Mouse (Mus musculus) liver, embryonic 14.5 days (tissue): ENCODE measurements around the gene Galntl5. TPM values are rescaled to one million over a fixed set of nuclear protein-coding genes. Genes with fewer than 3 reads are reported as not detected.

ENCODE experiments used
- ATAC-seq: fragments of 200-750 bp; cut with Nextera tagmentation; 2 replicates; pipeline ENCODE4 v1.8.0; 2017; ENCODE audit warnings: moderate number of reproducible peaks, mild to moderate bottlenecking, moderate library complexity; ENCODE audit not compliant: insufficient read depth
- DNase-seq, 3 experiments: peaks; one replicate each; pipeline ENCODE4 v3.0.0-alpha.2; 2012 to 2013; ENCODE audit warnings: low read depth in 3 of 3, low spot score in 3 of 3
- H3K27ac ChIP-seq: fragments of 300-500 bp; sonication (generic); 2 replicates; pipeline ENCODE4 v1.5.1; 2014; ENCODE audit warnings: moderate library complexity, mild to moderate bottlenecking, control low read depth, inconsistent platforms
- H3K27me3 ChIP-seq: fragments of 300-500 bp; sonication (generic); 2 replicates; pipeline ENCODE4 v1.6.1; 2014; ENCODE audit warnings: mild to moderate bottlenecking, low read length, moderate library complexity; ENCODE audit not compliant: control insufficient read depth, insufficient read depth
- H3K36me3 ChIP-seq: fragments of 300-500 bp; sonication (generic); replicated peaks from 2 replicates; pipeline ENCODE4 v1.6.1; 2014; ENCODE audit warnings: low read depth; ENCODE audit not compliant: control insufficient read depth, insufficient read depth
- H3K4me1 ChIP-seq, 2 experiments: fragments of 200-500 bp in 1 of 2; fragments of 300-500 bp in 1 of 2; sonication (generic) in 1 of 2; replicated peaks; 2 replicates each; pipeline ENCODE4 v1.6.1; 2012 to 2014; ENCODE audit warnings: antibody characterized with exemption in 1 of 2, inconsistent platforms in 1 of 2, low read length in 1 of 2; ENCODE audit not compliant: control insufficient read depth in 2 of 2, insufficient read depth in 2 of 2
- H3K4me2 ChIP-seq: fragments of 300-500 bp; sonication (generic); 2 replicates; pipeline ENCODE4 v1.6.1; 2014; ENCODE audit warnings: low read depth, mild to moderate bottlenecking, control low read depth, moderate library complexity
- H3K4me3 ChIP-seq, 2 experiments: fragments of 200-500 bp in 1 of 2; fragments of 300-500 bp in 1 of 2; sonication (generic) in 1 of 2; 2 replicates each; pipeline ENCODE4 v1.5.1; 2012 to 2014; ENCODE audit warnings: low read depth in 2 of 2, low read length in 2 of 2, mild to moderate bottlenecking in 2 of 2, control low read depth in 1 of 2, inconsistent platforms in 1 of 2, moderate library complexity in 1 of 2; ENCODE audit not compliant: insufficient read depth in 1 of 2
- H3K9ac ChIP-seq: fragments of 300-500 bp; sonication (generic); replicated peaks from 2 replicates; pipeline ENCODE4 v1.6.1; 2014; ENCODE audit warnings: mild to moderate bottlenecking, control low read depth, moderate library complexity
- H3K9me3 ChIP-seq: fragments of 300-500 bp; sonication (generic); 2 replicates; pipeline ENCODE4 v1.6.1; 2016; ENCODE audit warnings: low read length, mixed read lengths; ENCODE audit not compliant: control insufficient read depth
- CTCF ChIP-seq: IDR thresholded peaks from 2 replicates; pipeline ENCODE4 v1.5.1; 2016; ENCODE audit warnings: antibody characterized with exemption, low read depth, control low read depth
- EP300 ChIP-seq: IDR thresholded peaks from 2 replicates; pipeline ENCODE4 v1.6.1; 2016; ENCODE audit warnings: antibody characterized with exemption, low read depth
- WGBS: fragments of 180-500 bp; shearing (Covaris S2); extraction: QIAGEN DNeasy Blood & Tissue Kit; methylation state at CpG from one replicate; pipeline ENCODE4 v1.1.7; 2014; ENCODE audit not compliant: insufficient replicate concordance; 5-methylcytosine and 5-hydroxymethylcytosine counted together
- polyA plus RNA-seq, 2 experiments: library from polyadenylated mRNA; depleted of rRNA in 1 of 2; stranded (reverse) in 1 of 2; unstranded in 1 of 2; fragments of >200 nt; fragmentation: Nextera tagmentation in 1 of 2; extraction: Ambion mirVana in 1 of 2; gene quantifications; 2 replicates each; pipeline versions ENCODE4 v1.2.1 to v1.2.3; 2012 to 2014

Galntl5 gene
- polyA plus RNA-seq (2012; rRNA removed) (not detected in 2 replicates), polyA plus RNA-seq (2014; fragmentation: Nextera tagmentation; extraction: Ambion mirVana) (not detected in 2 replicates)

DNA sequence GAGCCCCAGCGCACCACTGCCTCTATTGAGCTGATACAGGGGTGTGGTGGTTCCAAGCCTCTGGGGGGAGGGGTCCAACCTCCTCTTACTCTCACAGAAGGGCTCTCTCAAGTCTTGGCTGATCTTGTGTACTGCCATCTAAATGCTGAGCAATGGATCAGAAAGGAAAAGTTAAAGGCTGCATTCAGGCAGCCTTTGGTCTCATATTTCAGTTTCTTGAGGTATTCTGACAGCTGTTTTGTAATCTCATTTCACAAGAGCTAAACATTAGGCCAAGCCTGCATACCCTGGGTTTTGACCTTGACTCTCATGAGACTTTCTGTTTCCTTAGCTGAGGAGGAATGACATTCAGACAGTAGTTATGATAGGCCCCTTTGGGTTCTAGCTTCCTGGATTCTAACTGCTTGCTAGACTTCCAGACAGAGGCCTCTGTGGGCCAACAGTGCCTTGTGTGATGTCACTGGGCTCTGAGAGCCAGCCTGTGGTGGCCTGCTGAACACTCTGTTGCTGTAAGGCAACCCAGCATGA, at the start of gene Galntl5:
TSS of gene Galntl5 (plus strand) at position 457 of the 528 bp plus-strand sequence.
- ATAC-seq: no peak
- no peak for TF ChIP-seq CTCF
- no peak for TF ChIP-seq EP300
- Histone ChIP-seq H3K4me2 (no peak within 1 kb of the TSS), H3K4me1 (no peaks in the 10 kb centered on the region), H3K9me3 (no peaks in the 10 kb centered on the region), H3K4me3 (no peak within 1 kb of the TSS), H3K27me3 (no peaks in the 10 kb centered on the region), H3K9ac (no peak within 1 kb of the TSS), H3K27ac (no peak within 1 kb of the TSS), H3K36me3 (no peaks in the 10 kb centered on the region)
- 84% methylated on average over 1 of the region's 1 CpGs for WGBS
- no peak for DNase-seq

DNA sequence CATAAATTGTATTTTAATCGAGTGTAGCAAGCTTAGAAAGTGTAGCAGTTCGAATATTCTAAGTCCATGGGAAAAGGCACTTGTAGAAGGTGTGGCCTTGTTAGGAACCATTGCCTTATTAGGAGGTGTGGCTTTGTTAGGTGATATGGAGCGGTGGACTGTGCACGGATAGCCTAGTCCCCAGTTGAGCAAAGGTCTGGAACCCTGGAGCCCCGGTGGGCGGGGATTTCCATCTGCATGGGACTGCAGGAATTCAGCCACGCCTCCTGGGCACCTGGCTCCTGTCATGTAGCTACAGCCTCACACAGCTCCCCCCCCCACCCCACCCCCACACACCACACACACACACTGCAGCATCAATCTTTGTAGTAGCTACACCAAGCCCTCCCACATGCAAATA, 34.6 kb upstream of the Galntl5 start:
- Histone ChIP-seq H3K4me2 (no peak overlapping the region), H3K4me3 (no peak overlapping the region), H3K27ac (no peak overlapping the region), H3K27me3 (no peaks in the 10 kb centered on the region), H3K4me1 (no peaks in the 10 kb centered on the region), H3K36me3 (no peaks in the 10 kb centered on the region), H3K9ac (no peak overlapping the region), H3K9me3 (no peaks in the 10 kb centered on the region)
- ATAC-seq (no peak), DNase-seq (no peak)
- TF ChIP-seq CTCF: no peak
- TF ChIP-seq EP300: no peak
- WGBS: 55% methylated on average over 7 of the region's 7 CpGs

DNA sequence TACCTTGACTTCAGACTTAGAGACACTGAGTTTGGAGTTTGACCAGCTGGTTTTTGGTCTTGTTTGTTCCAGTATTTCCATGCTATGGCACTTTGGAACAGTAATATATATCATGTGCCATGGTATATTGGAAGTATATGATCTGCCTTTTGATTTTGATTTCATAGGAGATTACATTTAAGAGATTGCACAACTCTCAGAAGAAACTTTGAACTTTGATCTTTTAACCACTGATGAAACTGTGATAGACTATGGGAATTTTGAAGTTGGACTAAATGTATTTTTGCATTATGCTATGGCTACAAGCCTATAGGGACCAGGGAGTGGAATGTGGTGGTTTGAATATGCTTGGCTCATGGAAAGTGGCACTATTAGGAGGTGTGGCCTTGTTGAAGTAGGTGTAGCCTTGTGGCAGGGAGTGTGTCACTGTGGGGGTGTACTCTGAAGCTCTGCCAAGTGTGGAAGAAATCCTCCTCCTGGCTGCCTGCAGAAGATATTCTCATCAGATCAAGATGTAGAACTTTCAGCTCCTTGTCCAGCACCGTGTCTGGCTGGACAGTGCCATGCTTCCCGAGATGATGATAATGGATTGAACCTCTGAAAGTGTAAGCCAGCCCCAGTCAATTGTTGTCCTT, 31.8 kb upstream of the Galntl5 start:
- no peak for DNase-seq
- H3K4me1 ChIP-seq: no peaks in the 10 kb centered on the region
- no peaks in the 10 kb centered on the region for H3K9me3 ChIP-seq
- no peak overlapping the region for H3K4me2 ChIP-seq
- H3K9ac ChIP-seq: no peak overlapping the region
- WGBS: 45% methylated on average over 2 of the region's 2 CpGs
- no peak for ATAC-seq
- H3K27me3 ChIP-seq: no peaks in the 10 kb centered on the region
- H3K4me3 ChIP-seq: no peak overlapping the region
- no peaks in the 10 kb centered on the region for H3K36me3 ChIP-seq
- TF ChIP-seq CTCF (no peak), EP300 (no peak)
- H3K27ac ChIP-seq: no peak overlapping the region

DNA sequence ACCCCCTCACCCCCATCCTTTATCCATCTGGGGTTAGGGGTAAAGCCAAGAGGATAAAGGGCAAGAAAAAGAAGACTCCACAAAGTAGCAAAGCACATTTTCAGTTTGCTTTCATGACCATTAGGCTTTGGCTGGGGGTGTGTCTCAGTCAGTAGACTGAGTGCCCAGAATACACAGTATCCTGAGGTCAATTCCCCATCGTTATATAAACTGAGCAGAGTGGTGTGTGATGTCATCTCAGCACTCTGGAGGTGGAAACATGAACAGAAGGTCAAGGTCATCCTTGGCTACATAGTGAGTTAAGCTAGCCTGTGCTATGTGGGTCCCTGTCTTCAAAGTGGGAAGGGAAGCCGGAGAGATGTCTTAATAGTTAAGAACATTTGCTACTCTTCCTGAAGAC, 27.8 kb upstream of the Galntl5 start:
- H3K9me3 ChIP-seq: no peaks in the 10 kb centered on the region
- H3K4me2 ChIP-seq: no peak overlapping the region
- no peak overlapping the region for H3K9ac ChIP-seq
- no peak overlapping the region for H3K4me3 ChIP-seq
- DNase-seq: no peak
- TF ChIP-seq CTCF: no peak
- TF ChIP-seq EP300: no peak
- no peaks in the 10 kb centered on the region for H3K4me1 ChIP-seq
- no peak for ATAC-seq
- WGBS: 51% methylated on average over 2 of the region's 2 CpGs
- no peaks in the 10 kb centered on the region for H3K27me3 ChIP-seq
- H3K27ac ChIP-seq: no peak overlapping the region
- H3K36me3 ChIP-seq: no peaks in the 10 kb centered on the region

DNA sequence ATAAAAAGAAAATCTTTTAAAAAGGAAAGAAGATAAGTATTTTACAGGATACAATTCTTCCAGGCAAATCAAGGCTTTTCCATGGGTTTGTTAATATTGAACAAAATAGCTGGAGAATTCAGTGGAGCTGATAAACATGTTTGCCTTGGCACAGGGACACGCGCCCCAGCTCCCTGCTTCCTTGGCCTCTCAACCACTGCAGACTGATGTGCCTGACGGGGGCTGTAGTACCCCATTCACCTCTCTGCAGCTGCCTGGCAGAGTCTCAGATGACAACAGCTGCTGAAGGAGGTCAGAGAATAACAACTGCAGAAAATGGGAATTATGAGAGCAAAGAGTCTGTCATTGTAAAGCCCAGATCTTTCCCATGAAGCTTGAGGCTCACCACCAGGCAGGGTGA, 27.3 kb upstream of the Galntl5 start:
- Histone ChIP-seq H3K4me3 (no peak overlapping the region), H3K9me3 (no peaks in the 10 kb centered on the region), H3K4me1 (no peaks in the 10 kb centered on the region), H3K4me2 (no peak overlapping the region), H3K27me3 (no peaks in the 10 kb centered on the region), H3K36me3 (no peaks in the 10 kb centered on the region), H3K9ac (no peak overlapping the region), H3K27ac (no peak overlapping the region)
- no peak for TF ChIP-seq EP300
- no peak for TF ChIP-seq CTCF
- DNase-seq (no peak), ATAC-seq (no peak)
- WGBS: 71% methylated on average over 3 of the region's 3 CpGs
